Mouse (Mus musculus) lung, embryonic 15.5 days (tissue): ENCODE results near the gene Tarm1. TPM values are rescaled to one million over a fixed set of nuclear protein-coding genes. Genes with fewer than 3 reads are reported as not detected.
A peak's percentile ranks its signal among the peaks of the same experiment; 100 is the strongest.

Experiments used
- ATAC-seq: fragments of 200-750 bp; cut with Nextera tagmentation; 2 replicates; pipeline ENCODE4 v1.8.0; 2017; ENCODE audit warnings: moderate number of reproducible peaks, borderline replicate concordance; ENCODE audit not compliant: low FRiP score, low TSS enrichment; ENCODE audit errors: extremely low read depth
- H3K27ac ChIP-seq: fragments of 300-500 bp; sonication (generic); 2 replicates; pipeline ENCODE4 v1.5.1; 2015; ENCODE audit warnings: moderate library complexity, mild to moderate bottlenecking, inconsistent platforms
- H3K27me3 ChIP-seq: fragments of 300-500 bp; sonication (generic); 2 replicates; pipeline ENCODE4 v1.6.1; 2015; ENCODE audit warnings: inconsistent platforms
- H3K36me3 ChIP-seq: fragments of 300-500 bp; sonication (generic); 2 replicates; pipeline ENCODE4 v1.6.1; 2015; ENCODE audit warnings: inconsistent platforms
- H3K4me1 ChIP-seq: fragments of 300-500 bp; sonication (generic); 2 replicates; pipeline ENCODE4 v1.6.1; 2015; ENCODE audit warnings: inconsistent platforms
- H3K4me2 ChIP-seq: fragments of 300-500 bp; sonication (generic); 2 replicates; pipeline ENCODE4 v1.6.1; 2015; ENCODE audit warnings: inconsistent platforms, mild to moderate bottlenecking, moderate library complexity
- H3K4me3 ChIP-seq: fragments of 300-500 bp; sonication (generic); 2 replicates; pipeline ENCODE4 v1.5.1; 2015; ENCODE audit warnings: mild to moderate bottlenecking, inconsistent platforms
- H3K9ac ChIP-seq: fragments of 300-500 bp; sonication (generic); 2 replicates; pipeline ENCODE4 v1.6.1; 2015; ENCODE audit warnings: inconsistent platforms
- H3K9me3 ChIP-seq: fragments of 300-500 bp; sonication (generic); 2 replicates; pipeline ENCODE4 v1.6.1; 2016; ENCODE audit warnings: inconsistent platforms
- WGBS: fragments of 180-500 bp; shearing (Covaris S2); methylation state at CpG from one replicate; pipeline ENCODE4 v1.1.7; 2015; 5-methylcytosine and 5-hydroxymethylcytosine counted together
- polyA plus RNA-seq: library from polyadenylated mRNA; unstranded; fragments of >200 nt; fragmentation: Nextera tagmentation; extraction: Ambion mirVana; gene quantifications from 2 replicates; pipeline ENCODE4 v1.2.1, GENCODE M21; 2015

The Tarm1 gene
- polyA plus RNA-seq, 1 experiment from 2014 or later: 0.10 TPM

- no peak overlapping the region for H3K4me2 ChIP-seq
- 51% methylated on average over 10 of the region's 11 CpGs for WGBS
- H3K27ac ChIP-seq: no peak overlapping the region
- no peaks in the 10 kb centered on the region for H3K4me1 ChIP-seq
- H3K36me3 ChIP-seq: no peaks in the 10 kb centered on the region
- no peak overlapping the region for H3K4me3 ChIP-seq
- H3K27me3 ChIP-seq: no peaks in the 10 kb centered on the region
- H3K9ac ChIP-seq: no peak overlapping the region
- ATAC-seq: no peak
- H3K9me3 ChIP-seq: no peaks in the 10 kb centered on the region
Observed at GRCm38 (mm10) chr7:3453486-3454183, 48.8 kb downstream of the Tarm1 start.

DNA sequence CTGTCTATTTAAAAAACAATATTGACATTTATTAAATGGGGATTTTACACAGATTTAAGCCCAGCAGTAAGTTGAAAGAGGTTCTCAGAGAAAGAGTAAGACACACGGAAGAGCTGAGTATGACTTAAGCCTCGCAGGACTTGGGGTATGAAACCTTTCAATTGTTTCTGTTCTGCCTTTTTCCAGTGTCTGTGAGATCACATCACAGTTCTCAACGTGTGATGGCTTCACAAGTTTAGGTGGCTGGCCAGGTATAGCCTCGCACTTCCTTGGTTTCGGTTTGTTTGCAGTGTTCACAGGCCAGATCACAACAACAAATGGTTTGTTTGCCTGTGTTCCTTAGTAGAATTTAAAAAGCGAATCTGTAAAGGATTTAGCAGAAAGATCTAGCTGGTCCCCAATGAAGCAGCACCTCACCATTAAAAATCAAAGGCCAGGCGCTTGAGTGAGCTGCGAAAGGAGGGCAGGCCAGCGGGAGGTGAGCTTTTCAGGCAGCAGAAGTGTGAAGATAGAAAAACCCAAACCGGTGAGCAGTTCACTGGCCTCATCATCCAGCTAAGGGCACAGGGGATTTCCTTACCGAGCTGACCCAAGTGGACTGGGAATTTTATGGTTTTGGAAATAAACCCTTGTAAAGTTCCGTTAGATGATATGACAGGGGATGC lies 49.5 kb downstream of the Tarm1 start:
- ATAC-seq: no peak
- H3K27me3 ChIP-seq: no peaks in the 10 kb centered on the region
- H3K36me3 ChIP-seq: no peaks in the 10 kb centered on the region
- no peak overlapping the region for H3K27ac ChIP-seq
- H3K4me2 ChIP-seq: no peak overlapping the region
- 40% methylated on average over 12 of the region's 12 CpGs for WGBS
- H3K9ac ChIP-seq: no peak overlapping the region
- H3K9me3 ChIP-seq: no peaks in the 10 kb centered on the region
- no peaks in the 10 kb centered on the region for H3K4me1 ChIP-seq
- no peak overlapping the region for H3K4me3 ChIP-seq

- ATAC-seq: no peak
- no peak overlapping the region for H3K9ac ChIP-seq
- H3K27me3 ChIP-seq: no peaks in the 10 kb centered on the region
- no peak overlapping the region for H3K4me3 ChIP-seq
- WGBS: 20% methylated on average over 6 of the region's 6 CpGs
- no peaks in the 10 kb centered on the region for H3K36me3 ChIP-seq
- no peak overlapping the region for H3K27ac ChIP-seq
- no peaks in the 10 kb centered on the region for H3K4me1 ChIP-seq
- no peak overlapping the region for H3K4me2 ChIP-seq
- no peaks in the 10 kb centered on the region for H3K9me3 ChIP-seq
Observed at GRCm38 (mm10) chr7:3451161-3451560, 51.3 kb downstream of the Tarm1 start.

DNA sequence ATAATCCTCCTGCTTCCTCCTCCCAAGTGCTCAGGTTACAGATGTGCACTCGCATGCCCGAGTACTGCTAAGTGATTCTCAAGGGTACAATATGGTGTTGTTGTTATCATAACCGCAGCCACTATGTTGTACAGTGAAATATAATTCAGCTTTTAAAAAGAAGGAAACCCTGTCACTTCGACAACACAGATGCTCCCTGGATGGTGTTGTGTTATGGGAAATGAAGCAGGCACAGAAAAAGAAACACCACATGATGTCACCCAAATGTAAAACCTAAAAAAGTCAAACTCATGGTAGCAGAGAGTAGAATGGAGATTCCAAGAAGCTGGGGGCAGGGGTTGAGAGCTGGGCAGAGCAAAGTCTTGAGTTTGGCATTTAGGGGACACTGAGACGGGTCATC lies 51.8 kb downstream of the Tarm1 start:
- H3K9ac ChIP-seq: no peak overlapping the region
- no peak for ATAC-seq
- H3K27ac ChIP-seq: no peak overlapping the region
- no peak overlapping the region for H3K4me2 ChIP-seq
- no peak overlapping the region for H3K4me3 ChIP-seq
- no peaks in the 10 kb centered on the region for H3K4me1 ChIP-seq
- H3K36me3 ChIP-seq: no peaks in the 10 kb centered on the region
- WGBS: 43% methylated on average over 5 of the region's 5 CpGs
- H3K27me3 ChIP-seq: no peaks in the 10 kb centered on the region
- H3K9me3 ChIP-seq: no peaks in the 10 kb centered on the region

- Histone ChIP-seq H3K27ac (no peak overlapping the region), H3K36me3 (no peaks in the 10 kb centered on the region), H3K27me3 (no peaks in the 10 kb centered on the region), H3K4me3 (no peak overlapping the region), H3K4me1 (no peaks in the 10 kb centered on the region), H3K9me3 (no peaks in the 10 kb centered on the region), H3K9ac (no peak overlapping the region), H3K4me2 (no peak overlapping the region)
- peak; percentile 55; the same call in 1 of the 2 replicates for ATAC-seq
- WGBS: 19% methylated on average over 15 of the region's 15 CpGs
Observed at GRCm38 (mm10) chr7:3448737-3449454, 53.5 kb downstream of the Tarm1 start.

DNA sequence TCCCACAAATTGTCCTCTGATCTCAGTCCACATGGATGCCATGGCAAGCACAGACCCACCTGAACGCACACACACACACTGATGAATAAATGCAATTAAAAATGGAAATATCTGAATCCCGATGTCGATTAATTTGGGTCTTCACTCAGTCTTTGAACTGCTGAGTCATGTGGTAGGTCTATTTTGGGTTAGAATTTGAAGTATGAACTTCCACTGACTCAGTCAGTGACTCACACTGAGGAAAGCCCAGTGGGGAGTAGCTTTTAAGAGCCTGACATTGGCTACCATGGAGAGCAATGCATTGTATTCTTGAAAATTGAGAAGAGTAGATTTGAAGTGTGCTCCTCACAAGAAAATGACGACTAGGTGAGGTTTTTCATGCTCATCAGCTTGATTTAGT lies 55.4 kb downstream of the Tarm1 start:
- 73% methylated on average over 4 of the region's 4 CpGs for WGBS
- H3K9ac ChIP-seq: no peak overlapping the region
- no peaks in the 10 kb centered on the region for H3K36me3 ChIP-seq
- H3K4me3 ChIP-seq: no peak overlapping the region
- no peak overlapping the region for H3K27ac ChIP-seq
- no peaks in the 10 kb centered on the region for H3K27me3 ChIP-seq
- no peak for ATAC-seq
- no peaks in the 10 kb centered on the region for H3K9me3 ChIP-seq
- no peak overlapping the region for H3K4me2 ChIP-seq
- H3K4me1 ChIP-seq: no peaks in the 10 kb centered on the region

DNA sequence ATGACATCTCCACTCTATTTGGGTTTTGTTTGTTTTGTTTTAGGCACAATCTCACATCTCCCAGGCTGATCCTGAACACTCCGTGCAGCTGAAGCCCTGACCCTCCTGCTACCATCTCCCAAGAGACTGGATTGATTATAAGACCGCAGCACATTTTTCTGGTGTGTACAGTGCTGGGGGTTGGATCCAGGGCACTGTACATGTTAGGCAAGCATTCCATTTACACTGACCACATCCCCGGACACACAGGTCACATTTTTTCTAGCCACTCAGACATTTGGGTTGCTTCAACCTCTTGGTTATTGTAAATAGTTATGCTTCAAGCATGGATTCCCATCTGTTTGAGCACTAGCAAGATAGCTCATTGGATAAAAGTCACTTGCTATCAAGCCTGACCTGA lies 55.8 kb downstream of the Tarm1 start:
- Histone ChIP-seq H3K4me1 (no peaks in the 10 kb centered on the region), H3K36me3 (no peaks in the 10 kb centered on the region), H3K9me3 (no peaks in the 10 kb centered on the region), H3K4me3 (no peak overlapping the region), H3K9ac (no peak overlapping the region), H3K27me3 (no peaks in the 10 kb centered on the region), H3K27ac (no peak overlapping the region), H3K4me2 (no peak overlapping the region)
- no peak for ATAC-seq
- 30% methylated on average over 3 of the region's 3 CpGs for WGBS

DNA sequence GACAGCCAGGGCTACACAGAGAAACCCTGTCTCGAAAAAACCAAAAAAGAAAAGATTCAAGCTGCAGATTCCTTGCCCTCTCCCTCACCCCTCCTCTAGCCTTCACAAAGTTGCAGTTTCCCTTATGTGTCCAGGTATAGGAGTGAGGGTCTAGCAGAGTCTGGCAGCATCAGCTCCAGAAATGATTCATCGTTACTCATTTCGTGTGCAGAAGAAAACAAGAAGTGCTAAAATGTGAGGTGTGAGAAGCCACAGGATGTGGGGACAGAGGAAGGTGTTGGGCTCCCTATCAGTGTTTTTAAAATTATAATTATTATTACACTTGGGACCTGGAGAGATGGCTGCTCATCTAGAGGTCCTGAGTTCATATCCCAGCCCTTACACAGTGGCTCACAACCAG lies 57.7 kb downstream of the Tarm1 start:
- Histone ChIP-seq H3K4me1 (no peaks in the 10 kb centered on the region), H3K27me3 (no peaks in the 10 kb centered on the region), H3K9ac (no peak overlapping the region), H3K27ac (no peak overlapping the region), H3K4me2 (no peak overlapping the region), H3K9me3 (no peaks in the 10 kb centered on the region), H3K4me3 (no peak overlapping the region), H3K36me3 (no peaks in the 10 kb centered on the region)
- no peak for ATAC-seq
- WGBS: 67% methylated on average over 3 of the region's 3 CpGs

DNA sequence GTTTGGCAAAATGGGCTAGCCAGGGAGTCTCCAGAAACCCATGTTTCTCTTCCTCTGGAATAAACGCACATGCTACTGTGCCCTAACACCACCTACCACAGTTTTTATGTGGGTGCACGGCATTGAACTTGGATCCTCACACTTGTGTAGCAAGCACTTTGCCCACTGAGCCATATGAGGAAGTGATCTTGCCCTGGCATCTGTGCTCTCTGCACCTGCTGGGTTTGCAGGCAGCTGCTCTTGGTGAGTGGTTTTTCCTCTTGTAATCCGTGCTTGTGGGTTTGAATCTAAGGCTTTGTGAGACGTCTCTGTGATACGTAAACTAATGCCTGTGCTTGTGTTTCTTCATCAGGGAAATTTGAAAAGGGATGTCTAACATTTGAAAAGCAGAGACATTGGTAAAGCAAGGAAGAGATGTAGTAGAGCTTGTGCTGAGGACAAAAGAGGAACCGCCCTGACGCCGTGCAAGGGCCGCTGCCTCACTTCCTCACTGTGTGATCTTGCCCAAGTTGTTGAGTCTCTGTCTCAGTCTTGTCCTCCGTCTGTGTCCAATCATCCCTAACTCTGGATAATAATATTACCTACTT lies 59.9 kb downstream of the Tarm1 start:
- no peak overlapping the region for H3K4me2 ChIP-seq
- no peak overlapping the region for H3K4me3 ChIP-seq
- no peak overlapping the region for H3K9ac ChIP-seq
- no peak overlapping the region for H3K27ac ChIP-seq
- H3K36me3 ChIP-seq: no peaks in the 10 kb centered on the region
- H3K4me1 ChIP-seq: 0 out of 2 replicates have a peak, but pooled peaks cover 4% of the 10 kb centered on the region
- H3K27me3 ChIP-seq: no peaks in the 10 kb centered on the region
- H3K9me3 ChIP-seq: no peaks in the 10 kb centered on the region
- WGBS: 78% methylated on average over 10 of the region's 10 CpGs
- no peak for ATAC-seq

GRCm38 (mm10) chr7:3440526-3440925 lies 61.9 kb downstream of the Tarm1 start:
- H3K4me2 ChIP-seq: no peak overlapping the region
- H3K36me3 ChIP-seq: no peaks in the 10 kb centered on the region
- ATAC-seq: no peak
- WGBS: 45% methylated on average over 8 of the region's 8 CpGs
- no peaks in the 10 kb centered on the region for H3K9me3 ChIP-seq
- no peak overlapping the region for H3K4me3 ChIP-seq
- H3K4me1 ChIP-seq: 0 out of 2 replicates have a peak, but pooled peaks cover 4% of the 10 kb centered on the region
- no peak overlapping the region for H3K27ac ChIP-seq
- H3K27me3 ChIP-seq: no peaks in the 10 kb centered on the region
- no peak overlapping the region for H3K9ac ChIP-seq

- H3K4me2 ChIP-seq: no peak overlapping the region
- ATAC-seq: no peak
- no peaks in the 10 kb centered on the region for H3K27me3 ChIP-seq
- H3K27ac ChIP-seq: no peak overlapping the region
- H3K4me3 ChIP-seq: no peak overlapping the region
- H3K4me1 ChIP-seq: 0 out of 2 replicates have a peak, but pooled peaks cover 4% of the 10 kb centered on the region
- H3K9ac ChIP-seq: no peak overlapping the region
- 80% methylated on average over 11 of the region's 11 CpGs for WGBS
- H3K36me3 ChIP-seq: no peaks in the 10 kb centered on the region
- no peaks in the 10 kb centered on the region for H3K9me3 ChIP-seq
Observed at GRCm38 (mm10) chr7:3439984-3440383, 62.4 kb downstream of the Tarm1 start.

GRCm38 (mm10) chr7:3437941-3438340 lies 64.5 kb downstream of the Tarm1 start:
- Histone ChIP-seq H3K36me3 (no peaks in the 10 kb centered on the region), H3K27me3 (no peaks in the 10 kb centered on the region), H3K4me1 (0 out of 2 replicates have a peak, but pooled peaks cover 4% of the 10 kb centered on the region), H3K9me3 (no peaks in the 10 kb centered on the region), H3K27ac (no peak overlapping the region), H3K4me2 (no peak overlapping the region), H3K4me3 (no peak overlapping the region), H3K9ac (no peak overlapping the region)
- ATAC-seq: no peak; the same call in 1 of the 2 replicates
- WGBS: 28% methylated on average over 5 of the region's 5 CpGs
